Mouse (Mus musculus) midbrain, postnatal 0 days (tissue): ENCODE measurements at regions not wholly inside any gene's neighbourhood (a gene's known extent, or its start where the extent isn't known, plus 50 kb on each side); places are given as distances from the start of the nearest gene placed in this dataset.

ENCODE experiments used
- ATAC-seq: fragments of 200-750 bp; cut with Nextera tagmentation; 2 replicates; pipeline ENCODE4 v1.8.0; 2017; ENCODE audit warnings: moderate number of reproducible peaks, mild to moderate bottlenecking, moderate TSS enrichment, moderate library complexity; ENCODE audit not compliant: low FRiP score
- DNase-seq: peaks from one replicate; pipeline ENCODE4 v3.0.0-alpha.2; 2015; ENCODE audit warnings: low spot score
- H3K27ac ChIP-seq: fragments of 300-500 bp; sonication (generic); 2 replicates; pipeline ENCODE4 v1.5.1; 2014; ENCODE audit warnings: low read depth, mild to moderate bottlenecking, low read length, mixed read lengths
- H3K27me3 ChIP-seq: fragments of 300-500 bp; sonication (generic); 2 replicates; pipeline ENCODE4 v1.6.1; 2014; ENCODE audit warnings: low read length, control low read depth, mixed read lengths; ENCODE audit not compliant: insufficient read depth
- H3K36me3 ChIP-seq: fragments of 300-500 bp; sonication (generic); 2 replicates; pipeline ENCODE4 v1.6.1; 2014; ENCODE audit warnings: low read length, control low read depth, mixed read lengths; ENCODE audit not compliant: insufficient read depth
- H3K4me1 ChIP-seq: fragments of 300-500 bp; sonication (generic); 2 replicates; pipeline ENCODE4 v1.6.1; 2014; ENCODE audit warnings: mild to moderate bottlenecking, control low read depth, antibody characterized with exemption, low read length, mixed read lengths; ENCODE audit not compliant: insufficient read depth
- H3K4me2 ChIP-seq: fragments of 300-500 bp; sonication (generic); 2 replicates; pipeline ENCODE4 v1.6.1; 2014; ENCODE audit warnings: low read depth, mild to moderate bottlenecking, low read length, mixed read lengths; ENCODE audit not compliant: poor library complexity, severe bottlenecking
- H3K4me3 ChIP-seq: fragments of 300-500 bp; sonication (generic); 2 replicates; pipeline ENCODE4 v1.5.1; 2014; ENCODE audit warnings: low read depth, mild to moderate bottlenecking, low read length, moderate library complexity
- H3K9ac ChIP-seq: fragments of 300-500 bp; sonication (generic); replicated peaks from 2 replicates; pipeline ENCODE4 v1.6.1; 2014; ENCODE audit warnings: mild to moderate bottlenecking, low read length, moderate library complexity, mixed read lengths; ENCODE audit not compliant: poor library complexity, severe bottlenecking
- H3K9me3 ChIP-seq: fragments of 300-500 bp; sonication (generic); 2 replicates; pipeline ENCODE4 v1.6.1; 2016; ENCODE audit warnings: low read length, control low read depth
- CTCF ChIP-seq: IDR thresholded peaks from 2 replicates; pipeline ENCODE4 v1.5.1; 2016; ENCODE audit warnings: antibody characterized with exemption, mild to moderate bottlenecking
- WGBS: fragments of 180-500 bp; shearing (Covaris S2); extraction: QIAGEN DNeasy Blood & Tissue Kit; methylation state at CpG from one replicate; pipeline ENCODE4 v1.1.7; 2014; 5-methylcytosine and 5-hydroxymethylcytosine counted together

- ATAC-seq (no peak), DNase-seq (no peak)
- H3K4me1 ChIP-seq, result 0 out of 2 replicates have a peak, but pooled peaks cover 2% of the 10 kb centered on the region
- no peak overlapping the region for H3K4me2 ChIP-seq
- H3K9me3 ChIP-seq, result no peaks in the 10 kb centered on the region
- H3K27ac ChIP-seq, result no peak overlapping the region
- no peak overlapping the region for H3K9ac ChIP-seq
- WGBS, result 90% methylated on average over 4 of the region's 4 CpGs
- no peaks in the 10 kb centered on the region for H3K36me3 ChIP-seq
- H3K4me3 ChIP-seq, result no peak overlapping the region
- no peaks in the 10 kb centered on the region for H3K27me3 ChIP-seq
- no peak for TF ChIP-seq CTCF
Measured at GRCm38 (mm10) chr15:62567431-62567830, 1277.5 kb downstream of the Gsdmc2 start.

DNA sequence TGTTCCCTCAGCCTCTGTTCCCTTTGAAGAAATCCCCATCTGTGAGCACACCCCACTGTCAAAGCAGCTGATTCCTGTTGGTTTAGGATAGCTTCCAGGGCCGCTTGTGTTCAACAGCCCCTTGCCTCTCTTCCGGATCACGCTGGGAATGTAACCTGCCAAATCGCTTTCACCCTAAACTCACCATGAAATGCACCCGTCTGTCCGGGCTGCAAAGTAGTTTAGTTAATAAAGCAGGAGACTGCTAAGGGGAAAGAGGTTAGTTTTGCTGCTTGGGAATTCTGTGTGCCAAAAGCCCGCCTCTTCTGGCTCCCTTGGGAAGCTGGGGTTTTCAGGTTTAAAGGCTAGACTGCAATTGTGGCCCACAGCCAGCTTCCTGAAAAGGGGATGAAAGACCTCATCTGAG is 1278.9 kb downstream of the Gsdmc2 start:
- no peaks in the 10 kb centered on the region for H3K27me3 ChIP-seq

DNA sequence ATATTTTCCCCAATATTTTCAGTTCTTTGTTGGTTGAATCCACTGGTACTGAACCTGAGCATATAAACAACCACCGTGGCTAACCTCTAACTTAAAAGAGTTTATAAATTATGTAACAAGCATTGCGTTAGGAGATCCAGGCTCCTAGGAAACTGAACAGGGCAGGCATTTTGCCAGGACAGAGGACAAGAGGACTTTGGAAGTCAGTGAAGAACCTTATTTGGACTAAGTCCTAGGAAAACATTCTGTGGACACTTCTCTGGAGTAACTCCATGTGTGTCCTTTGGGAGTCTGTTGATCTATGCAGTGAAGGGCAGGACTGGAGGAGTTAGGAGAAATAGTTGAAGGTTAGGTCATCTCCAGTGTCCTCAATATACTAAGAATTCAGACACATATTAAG is 1311.7 kb downstream of the Gsdmc2 start:
- H3K27me3 ChIP-seq, result no peaks in the 10 kb centered on the region
- 54% methylated on average over 2 of the region's 2 CpGs for WGBS

More for the DNA sequence above, 1278.9 kb downstream of the Gsdmc2 start:
- DNase-seq (peak; percentile 84), ATAC-seq (no peak)
- TF ChIP-seq CTCF, result peak; percentile 26
- Histone ChIP-seq H3K4me3 (no peak overlapping the region), H3K9ac (no peak overlapping the region), H3K36me3 (no peaks in the 10 kb centered on the region), H3K27ac (no peak overlapping the region), H3K4me2 (no peak overlapping the region), H3K4me1 (0 out of 2 replicates have a peak, but pooled peaks cover 2% of the 10 kb centered on the region), H3K9me3 (no peaks in the 10 kb centered on the region)
- WGBS, result 7% methylated on average over 7 of the region's 7 CpGs

GRCm38 (mm10) chr15:62528975-62529374 is 1316.0 kb downstream of the Gsdmc2 start:
- ATAC-seq (no peak), DNase-seq (no peak)
- Histone ChIP-seq H3K27me3 (no peaks in the 10 kb centered on the region), H3K27ac (no peak overlapping the region), H3K4me3 (no peak overlapping the region), H3K9ac (no peak overlapping the region), H3K4me2 (no peak overlapping the region), H3K36me3 (no peaks in the 10 kb centered on the region), H3K4me1 (no peaks in the 10 kb centered on the region), H3K9me3 (no peaks in the 10 kb centered on the region)
- WGBS, result 81% methylated on average over 3 of the region's 3 CpGs
- TF ChIP-seq CTCF, result no peak

More for the DNA sequence above, 1311.7 kb downstream of the Gsdmc2 start:
- Histone ChIP-seq H3K4me3 (no peak overlapping the region), H3K27ac (no peak overlapping the region), H3K36me3 (no peaks in the 10 kb centered on the region), H3K4me1 (no peaks in the 10 kb centered on the region), H3K9me3 (no peaks in the 10 kb centered on the region), H3K4me2 (no peak overlapping the region), H3K9ac (no peak overlapping the region)
- no peak for TF ChIP-seq CTCF
- no peak for ATAC-seq
- peak; percentile 17 for DNase-seq

GRCm38 (mm10) chr15:62524628-62525027 is 1320.3 kb downstream of the Gsdmc2 start:
- Histone ChIP-seq H3K27ac (no peak overlapping the region), H3K9me3 (no peaks in the 10 kb centered on the region), H3K27me3 (no peaks in the 10 kb centered on the region), H3K4me3 (no peak overlapping the region), H3K4me2 (no peak overlapping the region), H3K36me3 (no peaks in the 10 kb centered on the region), H3K4me1 (no peaks in the 10 kb centered on the region), H3K9ac (no peak overlapping the region)
- DNase-seq, result no peak
- ATAC-seq, result no peak
- 53% methylated on average over 2 of the region's 2 CpGs for WGBS
- no peak for TF ChIP-seq CTCF

DNA sequence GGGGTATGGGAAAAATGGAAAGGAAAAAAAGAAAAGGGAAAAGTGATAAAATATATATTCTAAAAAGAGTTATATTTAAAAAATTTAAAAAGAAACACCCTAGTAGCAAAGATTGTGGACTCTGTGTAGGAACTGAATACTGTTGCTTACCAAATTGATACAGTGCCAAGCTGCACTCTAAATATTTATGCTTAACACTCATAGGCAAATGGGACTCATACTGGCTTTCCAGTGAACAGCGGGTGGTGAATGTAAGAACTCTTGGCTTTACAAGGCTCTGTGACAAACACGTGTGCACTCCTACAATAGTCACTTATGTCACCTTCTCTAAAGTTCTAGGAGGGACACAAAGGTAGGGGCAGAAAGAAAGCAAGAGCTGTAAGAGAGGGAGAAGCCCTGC is 1320.8 kb downstream of the Gsdmc2 start:
- Histone ChIP-seq H3K4me1 (no peaks in the 10 kb centered on the region), H3K4me2 (no peak overlapping the region), H3K9me3 (no peaks in the 10 kb centered on the region), H3K27me3 (no peaks in the 10 kb centered on the region), H3K4me3 (no peak overlapping the region), H3K36me3 (no peaks in the 10 kb centered on the region), H3K27ac (no peak overlapping the region), H3K9ac (no peak overlapping the region)
- ATAC-seq, result no peak
- no peak for TF ChIP-seq CTCF
- DNase-seq, result no peak
- 71% methylated on average over 2 of the region's 2 CpGs for WGBS
